Mouse (Mus musculus) heart, postnatal 0 days (tissue): ENCODE measurements around the gene Rpl36al.

Experiments used
- CTCF ChIP-seq: IDR thresholded peaks from 2 replicates; pipeline ENCODE4 v1.5.1; 2016; ENCODE audit warnings: antibody characterized with exemption, control low read depth, low read depth
- EP300 ChIP-seq: IDR thresholded peaks from 2 replicates; pipeline ENCODE4 v1.6.1; 2016; ENCODE audit warnings: antibody characterized with exemption, low read depth

GRCm38 (mm10) chr12:69167656-69168460 lies 16.0 kb downstream of the Rpl36al start:
- TF ChIP-seq CTCF (no peak), EP300 (no peak)
